Mouse (Mus musculus) kidney, postnatal 14 days (tissue): ENCODE results near the gene Prim1.
"Not testable (repeated sequence)": the region's sequence is repeated elsewhere in the genome, so short reads cannot be mapped to it uniquely, and the experiment has no call there.

Source experiments
- DNase-seq: peaks from one replicate; pipeline ENCODE4 v3.0.0; 2022; ENCODE audit warnings: mixed read lengths

Gene Prim1

GRCm38 (mm10) chr10:128039858-128040257 lies 24.9 kb downstream of the Prim1 start:
- DNase-seq, result no peak

GRCm38 (mm10) chr10:128040293-128040692 lies 25.3 kb downstream of the Prim1 start:
- no peak for DNase-seq

- DNase-seq, result no peak
Measured at GRCm38 (mm10) chr10:128041636-128042035, 26.7 kb downstream of the Prim1 start.

- no peak for DNase-seq
Measured at GRCm38 (mm10) chr10:128042466-128042865, 27.5 kb downstream of the Prim1 start.

- no peak for DNase-seq
Measured at GRCm38 (mm10) chr10:128043041-128043835, 28.3 kb downstream of the Prim1 start.

- DNase-seq, result no peak
Measured at GRCm38 (mm10) chr10:128048157-128048556, 33.2 kb downstream of the Prim1 start.

GRCm38 (mm10) chr10:128049741-128050140 lies 34.8 kb downstream of the Prim1 start:
- DNase-seq, result no peak

- no peak for DNase-seq
Measured at GRCm38 (mm10) chr10:128050355-128050754, 35.4 kb downstream of the Prim1 start.

GRCm38 (mm10) chr10:128051589-128051988 lies 36.6 kb downstream of the Prim1 start:
- no peak for DNase-seq

- not testable (repeated sequence) for DNase-seq
Measured at GRCm38 (mm10) chr10:128052136-128052535, 37.2 kb downstream of the Prim1 start.

- DNase-seq, result no peak
Measured at GRCm38 (mm10) chr10:128053001-128053400, 38.0 kb downstream of the Prim1 start.

GRCm38 (mm10) chr10:128058184-128058583 lies 43.2 kb downstream of the Prim1 start:
- no peak for DNase-seq

- DNase-seq, result peak; percentile 99
Measured at GRCm38 (mm10) chr10:128058601-128059151, 43.7 kb downstream of the Prim1 start, which contains the start of gene Ptges3. Gene Ptges3 (plus strand): TSS chr10:128058954.

- peak; percentile 64 for DNase-seq
Measured at GRCm38 (mm10) chr10:128059207-128059981, 44.4 kb downstream of the Prim1 start.

- DNase-seq, result no peak
Measured at GRCm38 (mm10) chr10:128061109-128061508, 46.1 kb downstream of the Prim1 start.

GRCm38 (mm10) chr10:128062221-128062989 lies 47.4 kb downstream of the Prim1 start:
- DNase-seq, result no peak

- no peak for DNase-seq
Measured at GRCm38 (mm10) chr10:128066072-128066471, 51.1 kb downstream of the Prim1 start.

GRCm38 (mm10) chr10:128069201-128069600 lies 54.2 kb downstream of the Prim1 start:
- no peak for DNase-seq

GRCm38 (mm10) chr10:128070432-128070831 lies 55.5 kb downstream of the Prim1 start:
- not testable (repeated sequence) for DNase-seq

- DNase-seq, result not testable (repeated sequence)
Measured at GRCm38 (mm10) chr10:128078269-128078668, 63.3 kb downstream of the Prim1 start.
